In the genomic region with DNA sequence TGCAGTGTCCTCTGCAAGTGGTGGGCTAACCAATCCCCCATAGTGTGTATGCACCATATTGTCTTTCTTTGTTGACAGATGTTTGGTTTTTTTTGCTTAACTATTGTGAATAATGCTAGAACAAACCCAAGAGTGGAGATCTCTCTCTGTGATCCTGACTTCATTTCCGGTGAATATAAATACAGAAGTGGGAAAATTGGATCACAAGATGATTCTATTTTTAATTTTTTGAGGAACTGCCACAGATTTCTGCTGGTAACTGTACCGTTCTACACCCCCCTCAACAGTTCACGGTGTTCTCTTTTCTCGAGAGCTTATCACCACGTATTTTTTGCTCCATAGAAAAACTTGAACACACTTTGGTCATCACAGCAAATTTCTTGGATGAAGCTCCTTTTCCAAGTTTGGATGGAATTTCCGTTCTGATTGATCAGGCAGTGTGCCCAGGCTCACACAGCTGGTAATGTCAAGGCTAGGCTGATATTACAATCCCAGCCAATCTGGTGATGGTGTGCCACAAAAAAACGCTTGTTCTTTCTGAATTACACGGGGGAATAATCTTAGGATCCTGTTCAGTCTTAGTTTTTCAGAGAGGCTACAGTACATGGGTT, we compare ENCODE assay signal across 11 mouse cellular contexts. TPM values are rescaled to one million over a fixed set of nuclear protein-coding genes. Genes with fewer than 3 reads are reported as not detected.
A peak's percentile ranks its signal among the peaks of the same experiment; 100 is the strongest.
DNase-seq lines count a peak whose midpoint lies in the region; ATAC-seq and TF ChIP-seq lines count a peak whose summit lies in the region.
"Had no signal": no experiment of that assay in that cellular context is flagged by ENCODE, and none has a peak within 500 bp of the region (broad histone marks: within the 10 kb centered on the region; RNA-seq: fewer than 3 reads in every experiment).

No protein-coding gene starts in this region.

- no peak for TF ChIP-seq POLR2A in lung, adult 2 months (IDR thresholded peaks at IDR 0.05; ENCODE audit: borderline replicate concordance, extremely low read depth, low read depth, low read length)

- ATAC-seq in lung, embryonic 16.5 days (ENCODE audit: low read depth): peak; percentile 29; the same call in 1 of the 2 replicates
- no peak for ATAC-seq in heart, postnatal 0 days (ENCODE audit: insufficient read depth, low read depth)

- H3K4me1 ChIP-seq in lung, embryonic 16.5 days (replicated peaks; ENCODE audit: control insufficient read depth, insufficient read depth, low read length): peaks cover 12% of the 10 kb centered on the region
- peaks cover 11% of the 10 kb centered on the region for H3K4me1 ChIP-seq in lung, adult 2 months (ENCODE audit: control insufficient read depth, insufficient read depth, low read length)
- H3K4me1 ChIP-seq in heart, postnatal 0 days (ENCODE audit: control insufficient read depth, insufficient read depth): 0 out of 2 replicates have a peak, but pooled peaks cover 4% of the 10 kb centered on the region
- H3K4me1 ChIP-seq: neural tube, embryonic 12.5 days had no signal

- no peaks in the 10 kb centered on the region for H3K27me3 ChIP-seq in lung, embryonic 16.5 days (ENCODE audit: control insufficient read depth, insufficient read depth, low read depth, low read length)
- H3K27me3 ChIP-seq in heart, postnatal 0 days (ENCODE audit: control insufficient read depth, insufficient read depth, low read length): no peaks in the 10 kb centered on the region
- H3K27me3 ChIP-seq: limb, embryonic 13.5 days; neural tube, embryonic 12.5 days had no signal

- no peak overlapping the region for H3K4me2 ChIP-seq in lung, embryonic 16.5 days (ENCODE audit: low read depth, low read length)
- no peak overlapping the region for H3K4me2 ChIP-seq in heart, postnatal 0 days (ENCODE audit: low read depth, low read length)
- H3K4me2 ChIP-seq: limb, embryonic 13.5 days; neural tube, embryonic 12.5 days had no signal

- peak; percentile 60 for DNase-seq in gastrocnemius, adult 18-20 months (ENCODE audit: low spot score)
- DNase-seq in gastrocnemius, postnatal 4 days (ENCODE audit: low spot score in 2 of 2): no peak
- no peak for DNase-seq in lung, adult 2 months
- peak; percentile 10 for DNase-seq in heart, postnatal 0 days (ENCODE audit: low spot score)
- DNase-seq in testis, postnatal 10 days (ENCODE audit: low spot score): peak; percentile 50
- no peak for DNase-seq in left cerebral cortex, adult 2 months (ENCODE audit: extremely low spot score in 1 of 2, low spot score in 2 of 2)
- DNase-seq in thymus, postnatal 10 days (ENCODE audit: low spot score in 2 of 2): no peak
- DNase-seq: thymus, adult 2 months had no signal

- no peaks in the 10 kb centered on the region for H3K36me3 ChIP-seq in lung, embryonic 16.5 days (ENCODE audit: control insufficient read depth, insufficient read depth, low read length)
- no peaks in the 10 kb centered on the region for H3K36me3 ChIP-seq in heart, postnatal 0 days (replicated peaks; ENCODE audit: control insufficient read depth, insufficient read depth, low read length)
- H3K36me3 ChIP-seq: limb, embryonic 13.5 days; neural tube, embryonic 12.5 days had no signal

- 48% methylated on average over 8 of the region's 8 CpGs for WGBS in lung, embryonic 16.5 days
- whole genome bisulfite sequencing in lung, adult 2 months: 57% methylated on average over 8 of the region's 8 CpGs
- 63% methylated on average over 8 of the region's 8 CpGs for WGBS in heart, postnatal 0 days

- H3K9ac ChIP-seq in lung, embryonic 16.5 days (ENCODE audit: low read length): no peak overlapping the region
- H3K9ac ChIP-seq in heart, postnatal 0 days (replicated peaks; ENCODE audit: low read depth, low read length): no peak overlapping the region
- H3K9ac ChIP-seq: limb, embryonic 13.5 days; neural tube, embryonic 12.5 days had no signal

- TF ChIP-seq EP300 in heart, postnatal 0 days (IDR thresholded peaks at IDR 0.05; ENCODE audit: low read depth): no peak

- H3K4me3 ChIP-seq in lung, embryonic 16.5 days (ENCODE audit: low read length): no peak overlapping the region
- no peak overlapping the region for H3K4me3 ChIP-seq in lung, adult 2 months (replicated peaks; ENCODE audit: extremely low read depth, low read depth, low read length)
- no peak overlapping the region for H3K4me3 ChIP-seq in heart, postnatal 0 days (ENCODE audit: low read depth, low read length)
- no peak overlapping the region for H3K4me3 ChIP-seq in left cerebral cortex, adult 2 months
- H3K4me3 ChIP-seq: limb, embryonic 13.5 days; neural tube, embryonic 12.5 days had no signal

- peak overlapping the region; percentile 53 for H3K27ac ChIP-seq in lung, embryonic 16.5 days (ENCODE audit: low read length)
- H3K27ac ChIP-seq in heart, postnatal 0 days (ENCODE audit: low read depth): peak overlapping the region; percentile 39; the same call in 1 of the 2 replicates
- no peak overlapping the region; the same call in 1 of the 2 replicates for H3K27ac ChIP-seq in left cerebral cortex, adult 2 months
- H3K27ac ChIP-seq: limb, embryonic 13.5 days; neural tube, embryonic 12.5 days had no signal

- no peak for TF ChIP-seq CTCF in lung, adult 2 months (IDR thresholded peaks at IDR 0.05; ENCODE audit: insufficient read depth, low read length)
- TF ChIP-seq CTCF in heart, postnatal 0 days (IDR thresholded peaks at IDR 0.05; ENCODE audit: low read depth): no peak
- TF ChIP-seq CTCF in left cerebral cortex, adult 2 months (IDR thresholded peaks at IDR 0.05): no peak

- intact Hi-C loops in left cerebral cortex, adult 2 months (cut with DNase I): loop anchor here (1.0 kb wide), 1 partner anchor 26 kb away; no protein-coding TSS in a partner anchor

- H3K9me3 ChIP-seq in lung, embryonic 16.5 days (ENCODE audit: control insufficient read depth, low read length): peaks cover 7% of the 10 kb centered on the region; the same call in 1 of the 2 replicates
- H3K9me3 ChIP-seq in heart, postnatal 0 days (replicated peaks; ENCODE audit: control insufficient read depth, low read length): no peaks in the 10 kb centered on the region
- H3K9me3 ChIP-seq: neural tube, embryonic 12.5 days had no signal

RNA-seq across cellular contexts. Expression of gene Map4k3, which starts 47.0 kb away (rescaled TPM):
- total RNA-seq in gastrocnemius, adult 18-20 months (2021): 10 to 100 TPM; 11.8 to 14.9 TPM
- total RNA-seq in gastrocnemius, postnatal 4 days (2021): 10 to 100 TPM; 32.7 to 38.2 TPM
- polyA plus RNA-seq in lung, embryonic 16.5 days (2015; fragmentation: Nextera tagmentation; extraction: Ambion mirVana): 42.5 and 44.0 TPM in 2 replicates
- polyA plus RNA-seq in lung, adult 2 months (2012; rRNA removed): 38.0 and 49.1 TPM in 2 replicates
- 38.0 and 44.4 TPM in 2 replicates for total RNA-seq in heart, postnatal 0 days (2014; rRNA removed; ENCODE audit: low replicate concordance)
- polyA plus RNA-seq in heart, postnatal 0 days (2015; fragmentation: Nextera tagmentation; extraction: Ambion mirVana): 14.2 and 16.7 TPM in 2 replicates
- 10 to 100 TPM; 75.0 TPM for total RNA-seq in left cerebral cortex, adult 2 months (2021)

Comparison
In these comparisons a context has a peak if more than half of its experiments do, and no peak if none do; other contexts are left out.
1. DNase-seq: peak in gastrocnemius, adult 18-20 months (single experiment), heart, postnatal 0 days (single experiment) and testis, postnatal 10 days (single experiment); none in gastrocnemius, postnatal 4 days (0 of 2), lung, adult 2 months (single experiment), left cerebral cortex, adult 2 months (0 of 2) and thymus, postnatal 10 days (0 of 2).